Mouse (Mus musculus): ENCODE measurements around the gene Vgll3. TPM values are rescaled to one million over a fixed set of nuclear protein-coding genes. Genes with fewer than 3 reads are reported as not detected.

The Vgll3 gene
- total and polyA plus RNA-seq, 2 experiments from 2014 or later: 1.8 to 7.1 TPM

DNA sequence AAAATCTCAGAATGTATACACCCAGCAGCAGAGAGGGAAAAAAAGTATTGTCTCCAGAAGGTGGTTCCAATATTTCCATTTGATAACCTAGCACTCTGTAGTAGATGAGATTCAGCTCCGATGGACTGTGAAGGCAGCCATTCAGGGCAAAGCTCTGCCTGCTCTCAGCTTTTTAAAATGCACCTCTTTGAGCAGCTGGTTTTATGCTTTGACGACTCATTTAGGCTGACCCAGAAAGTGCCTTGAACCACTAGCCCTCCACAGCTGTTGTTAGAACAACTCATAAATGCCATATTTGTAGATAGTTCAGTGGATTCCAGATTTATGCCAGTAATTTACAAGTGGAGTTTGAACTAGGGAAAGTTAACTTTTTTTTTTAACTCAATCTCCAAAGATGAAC lies 5.7 kb downstream of the Vgll3 start:
- Histone ChIP-seq H3K4me2 (ENCODE audit: low read depth, low read length) (no peak overlapping the region), H3K36me3 (replicated peaks; ENCODE audit: control insufficient read depth, insufficient read depth, low read length) (no peaks in the 10 kb centered on the region), H3K27me3 (ENCODE audit: control insufficient read depth, insufficient read depth, low read length) (peaks cover 7% of the 10 kb centered on the region), H3K9ac (replicated peaks; ENCODE audit: low read depth, low read length) (no peak overlapping the region), H3K4me3 (ENCODE audit: low read depth, low read length) (no peak overlapping the region), H3K27ac (ENCODE audit: low read depth) (no peak overlapping the region), H3K4me1 (ENCODE audit: control insufficient read depth, insufficient read depth) (no peaks in the 10 kb centered on the region), H3K9me3 (replicated peaks; ENCODE audit: control insufficient read depth, low read length) (no peaks in the 10 kb centered on the region)
- no peak for TF ChIP-seq CTCF (IDR thresholded peaks at IDR 0.05; ENCODE audit: low read depth)
- no peak for TF ChIP-seq EP300 (IDR thresholded peaks at IDR 0.05; ENCODE audit: low read depth)
- WGBS: 64% methylated on average over 2 of the region's 2 CpGs
- DNase-seq (ENCODE audit: low spot score) (no peak), ATAC-seq (ENCODE audit: insufficient read depth, low read depth) (no peak)

DNA sequence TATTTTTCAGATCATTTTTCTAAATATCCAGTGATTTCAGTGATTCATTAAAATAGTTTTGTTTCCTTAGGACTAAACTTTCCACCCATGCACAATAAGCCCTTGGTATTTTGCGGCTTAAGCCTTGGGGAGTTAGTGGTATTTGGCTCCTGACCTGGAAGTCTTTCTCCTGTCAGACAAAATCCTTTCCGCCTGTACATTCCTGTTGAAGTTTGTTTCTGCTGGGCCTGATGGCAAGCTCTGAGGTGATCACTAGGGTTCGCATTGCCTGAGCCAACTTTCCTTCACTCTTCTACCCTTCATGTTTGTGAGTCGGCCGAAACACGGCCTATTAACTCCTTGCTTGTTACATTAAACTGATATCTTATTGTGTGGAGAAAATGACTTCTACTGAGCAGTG lies 8.7 kb downstream of the Vgll3 start:
- Histone ChIP-seq H3K36me3 (replicated peaks; ENCODE audit: control insufficient read depth, insufficient read depth, low read length) (no peaks in the 10 kb centered on the region), H3K27me3 (ENCODE audit: control insufficient read depth, insufficient read depth, low read length) (no peaks in the 10 kb centered on the region), H3K27ac (ENCODE audit: low read depth) (no peak overlapping the region), H3K4me3 (ENCODE audit: low read depth, low read length) (no peak overlapping the region), H3K9me3 (replicated peaks; ENCODE audit: control insufficient read depth, low read length) (no peaks in the 10 kb centered on the region), H3K9ac (replicated peaks; ENCODE audit: low read depth, low read length) (no peak overlapping the region), H3K4me1 (ENCODE audit: control insufficient read depth, insufficient read depth) (no peaks in the 10 kb centered on the region), H3K4me2 (ENCODE audit: low read depth, low read length) (no peak overlapping the region)
- no peak for ATAC-seq (ENCODE audit: insufficient read depth, low read depth)
- TF ChIP-seq EP300 (IDR thresholded peaks at IDR 0.05; ENCODE audit: low read depth) (no peak), CTCF (IDR thresholded peaks at IDR 0.05; ENCODE audit: low read depth) (no peak)
- DNase-seq (ENCODE audit: low spot score): no peak
- 68% methylated on average over 6 of the region's 6 CpGs for WGBS

DNA sequence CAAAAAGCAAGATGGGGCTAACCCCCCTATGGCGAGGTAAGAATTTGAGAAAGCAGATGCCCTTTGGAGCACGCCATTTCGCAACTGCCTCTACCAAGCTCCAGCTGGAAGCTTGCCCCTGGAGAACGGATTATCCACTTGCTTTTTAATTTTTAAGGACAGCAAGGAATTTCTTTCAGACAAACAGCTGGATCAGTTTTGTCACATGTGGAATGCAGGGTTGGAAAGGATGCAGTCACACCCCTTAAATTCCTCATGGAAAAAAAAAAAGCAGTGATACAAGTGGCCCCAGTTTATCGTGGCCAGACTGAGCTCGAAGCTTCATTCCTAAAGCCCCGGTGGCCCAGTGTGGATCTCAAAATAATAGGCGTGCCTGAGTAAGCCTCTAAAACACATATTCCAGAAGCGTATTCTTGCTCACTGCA lies 13.1 kb downstream of the Vgll3 start:
- TF ChIP-seq CTCF (IDR thresholded peaks at IDR 0.05; ENCODE audit: low read depth) (no peak), EP300 (IDR thresholded peaks at IDR 0.05; ENCODE audit: low read depth) (no peak)
- Histone ChIP-seq H3K36me3 (replicated peaks; ENCODE audit: control insufficient read depth, insufficient read depth, low read length) (no peaks in the 10 kb centered on the region), H3K9me3 (replicated peaks; ENCODE audit: control insufficient read depth, low read length) (no peaks in the 10 kb centered on the region), H3K4me2 (ENCODE audit: low read depth, low read length) (no peak overlapping the region), H3K9ac (replicated peaks; ENCODE audit: low read depth, low read length) (no peak overlapping the region), H3K4me1 (ENCODE audit: control insufficient read depth, insufficient read depth) (no peaks in the 10 kb centered on the region), H3K27ac (ENCODE audit: low read depth) (no peak overlapping the region), H3K4me3 (ENCODE audit: low read depth, low read length) (no peak overlapping the region), H3K27me3 (ENCODE audit: control insufficient read depth, insufficient read depth, low read length) (no peaks in the 10 kb centered on the region)
- DNase-seq (ENCODE audit: low spot score) (no peak), ATAC-seq (ENCODE audit: insufficient read depth, low read depth) (no peak)
- WGBS: 59% methylated on average over 9 of the region's 9 CpGs

DNA sequence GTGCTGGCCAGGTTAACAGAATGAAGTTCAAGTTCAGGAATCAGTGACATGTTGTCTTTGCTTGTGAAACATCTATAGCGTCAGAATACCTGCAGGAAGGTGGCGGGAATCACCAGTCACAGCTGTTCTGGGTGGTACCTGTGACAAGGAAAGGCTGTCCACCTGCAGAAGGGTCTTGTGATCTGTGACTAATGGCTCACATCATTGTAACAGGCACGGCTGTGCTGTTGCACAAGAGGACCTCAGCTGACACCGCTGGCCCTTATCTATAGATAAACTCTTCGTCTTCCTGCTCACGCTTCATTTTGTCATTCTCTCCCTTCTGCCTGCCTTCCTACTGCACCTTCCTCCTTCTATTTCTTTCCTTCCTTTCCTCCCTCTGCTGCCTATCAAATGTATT lies 14.0 kb downstream of the Vgll3 start:
- Histone ChIP-seq H3K27me3 (ENCODE audit: control insufficient read depth, insufficient read depth, low read length) (no peaks in the 10 kb centered on the region), H3K9me3 (replicated peaks; ENCODE audit: control insufficient read depth, low read length) (no peaks in the 10 kb centered on the region), H3K4me1 (ENCODE audit: control insufficient read depth, insufficient read depth) (no peaks in the 10 kb centered on the region), H3K4me2 (ENCODE audit: low read depth, low read length) (no peak overlapping the region), H3K9ac (replicated peaks; ENCODE audit: low read depth, low read length) (no peak overlapping the region), H3K36me3 (replicated peaks; ENCODE audit: control insufficient read depth, insufficient read depth, low read length) (no peaks in the 10 kb centered on the region), H3K27ac (ENCODE audit: low read depth) (no peak overlapping the region), H3K4me3 (ENCODE audit: low read depth, low read length) (no peak overlapping the region)
- TF ChIP-seq EP300 (IDR thresholded peaks at IDR 0.05; ENCODE audit: low read depth): no peak
- TF ChIP-seq CTCF (IDR thresholded peaks at IDR 0.05; ENCODE audit: low read depth): no peak
- ATAC-seq (ENCODE audit: insufficient read depth, low read depth) (no peak), DNase-seq (ENCODE audit: low spot score) (no peak)
- WGBS: 52% methylated on average over 6 of the region's 6 CpGs

DNA sequence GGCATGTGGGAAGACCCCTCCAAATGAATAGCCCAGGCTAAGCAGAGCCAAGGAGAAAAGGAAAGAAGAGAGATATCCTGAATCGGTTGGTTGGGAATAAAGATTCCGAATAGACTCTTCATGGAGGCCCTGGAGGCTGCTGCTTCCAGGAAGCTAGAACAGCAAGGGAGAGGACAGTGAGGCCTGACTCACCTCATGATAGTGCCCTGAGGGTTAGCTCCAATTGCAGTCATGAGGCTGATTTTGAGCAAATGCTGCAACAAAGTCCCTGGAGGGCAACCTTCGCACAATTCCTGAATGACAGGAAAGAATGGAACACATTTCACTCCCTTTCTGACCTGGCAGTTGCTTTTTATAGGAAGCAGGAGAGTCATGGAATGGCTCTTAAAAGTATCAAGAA lies 19.7 kb downstream of the Vgll3 start:
- Histone ChIP-seq H3K4me3 (ENCODE audit: low read depth, low read length) (no peak overlapping the region), H3K36me3 (replicated peaks; ENCODE audit: control insufficient read depth, insufficient read depth, low read length) (no peaks in the 10 kb centered on the region), H3K4me2 (ENCODE audit: low read depth, low read length) (no peak overlapping the region), H3K9me3 (replicated peaks; ENCODE audit: control insufficient read depth, low read length) (no peaks in the 10 kb centered on the region), H3K9ac (replicated peaks; ENCODE audit: low read depth, low read length) (no peak overlapping the region), H3K27me3 (ENCODE audit: control insufficient read depth, insufficient read depth, low read length) (no peaks in the 10 kb centered on the region), H3K4me1 (ENCODE audit: control insufficient read depth, insufficient read depth) (no peaks in the 10 kb centered on the region), H3K27ac (ENCODE audit: low read depth) (no peak overlapping the region)
- DNase-seq (ENCODE audit: low spot score): no peak
- WGBS: 64% methylated on average over 3 of the region's 3 CpGs
- no peak for ATAC-seq (ENCODE audit: insufficient read depth, low read depth)
- TF ChIP-seq EP300 (IDR thresholded peaks at IDR 0.05; ENCODE audit: low read depth): no peak
- TF ChIP-seq CTCF (IDR thresholded peaks at IDR 0.05; ENCODE audit: low read depth): no peak

DNA sequence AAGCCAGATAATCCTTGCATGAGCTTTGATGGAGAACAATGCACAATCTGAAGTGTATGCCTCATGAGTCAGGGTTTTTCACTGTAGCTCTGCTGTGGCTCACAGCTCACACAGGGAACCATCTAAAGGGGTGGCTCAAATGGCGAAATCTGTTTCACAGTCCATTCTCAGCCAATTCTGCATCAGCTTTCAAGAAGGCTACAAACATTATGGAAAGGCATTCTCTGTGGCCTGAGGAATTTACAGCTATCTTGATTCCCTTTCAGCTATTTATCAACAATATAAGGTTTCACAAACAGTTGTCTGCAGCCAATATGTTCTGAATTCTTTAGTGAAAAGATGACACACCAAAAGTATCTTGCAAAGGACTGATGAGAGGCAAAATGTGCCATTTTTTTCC lies 35.1 kb downstream of the Vgll3 start:
- H3K27me3 ChIP-seq (ENCODE audit: control insufficient read depth, insufficient read depth, low read length): no peaks in the 10 kb centered on the region
- no peak for ATAC-seq (ENCODE audit: insufficient read depth, low read depth)
- H3K27ac ChIP-seq (ENCODE audit: low read depth): no peak overlapping the region
- no peaks in the 10 kb centered on the region for H3K36me3 ChIP-seq (replicated peaks; ENCODE audit: control insufficient read depth, insufficient read depth, low read length)
- DNase-seq (ENCODE audit: low spot score): no peak
- no peak overlapping the region for H3K9ac ChIP-seq (replicated peaks; ENCODE audit: low read depth, low read length)
- no peak overlapping the region for H3K4me3 ChIP-seq (ENCODE audit: low read depth, low read length)
- 67% methylated on average over 1 of the region's 1 CpGs for WGBS
- no peaks in the 10 kb centered on the region for H3K4me1 ChIP-seq (ENCODE audit: control insufficient read depth, insufficient read depth)
- TF ChIP-seq CTCF (IDR thresholded peaks at IDR 0.05; ENCODE audit: low read depth) (no peak), EP300 (IDR thresholded peaks at IDR 0.05; ENCODE audit: low read depth) (no peak)
- no peak overlapping the region for H3K4me2 ChIP-seq (ENCODE audit: low read depth, low read length)
- H3K9me3 ChIP-seq (replicated peaks; ENCODE audit: control insufficient read depth, low read length): no peaks in the 10 kb centered on the region
